Mouse (Mus musculus): Measurements from ENCODE around the gene Snapc5.
"Not testable (repeated sequence)": the region's sequence is repeated elsewhere in the genome, so short reads cannot be mapped to it uniquely, and the experiment has no call there.

DNA sequence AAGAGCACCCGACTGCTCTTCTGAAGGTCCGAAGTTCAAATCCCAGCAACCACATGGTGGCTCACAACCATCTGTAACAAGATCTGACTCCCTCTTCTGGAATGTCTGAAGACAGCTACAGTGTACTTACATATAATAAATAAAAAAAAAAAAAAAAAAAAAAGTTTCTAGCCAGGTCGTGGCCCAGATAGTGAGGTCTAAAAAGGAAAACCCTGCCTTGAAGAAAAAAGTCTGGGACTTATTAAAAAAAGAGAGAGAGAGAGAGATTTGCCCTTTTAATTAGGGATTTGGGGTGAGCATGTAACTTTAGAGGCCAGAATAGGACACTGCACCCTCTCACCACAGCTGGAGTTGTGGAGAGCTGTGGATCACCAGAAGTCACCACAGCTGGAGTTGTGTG lies 9.1 kb upstream of the Snapc5 start:
- TF ChIP-seq CTCF, EP300 (IDR thresholded peaks at IDR 0.05; ENCODE audit: low read depth): not testable (repeated sequence)

Data from liver, postnatal 0 days (tissue).